Mouse (Mus musculus) left cerebral cortex, postnatal 14 days (tissue): ENCODE results near the gene Dapk2. TPM values are rescaled to one million over a fixed set of nuclear protein-coding genes. Genes with fewer than 3 reads are reported as not detected.
A peak's percentile ranks its signal among the peaks of the same experiment; 100 is the strongest.

ENCODE experiments used
- DNase-seq, 2 experiments: peaks; one replicate each; pipeline ENCODE4 v3.0.0; 2021 to 2022; ENCODE audit warnings: low spot score in 2 of 2, mixed read lengths in 1 of 2
- intact Hi-C: fragments of 180-260 bp; cut with DNase I; formaldehyde crosslinking; loops from one replicate; pipeline ENCODE4 v1.15.1; 2025
- long read RNA-seq, 2 experiments: library from polyadenylated mRNA; stranded (forward); transcript quantifications; one replicate each; pipeline ENCODE4 v2.0.0; 2021
- total RNA-seq, 2 experiments: library from RNA; stranded (reverse); gene quantifications; 2 replicates each; pipeline ENCODE4 v1.2.3; 2021

The Dapk2 gene
- 1 to 10 TPM; 2.4 to 5.8 TPM for total RNA-seq
- long read RNA-seq, experiment 1, partial matches to known transcripts = 0 of 5 reads
- long read RNA-seq, experiment 1, other reads (novel, unspliced or antisense) = 2 of 5 reads
- long read RNA-seq, experiment 2, partial matches to known transcripts = 1 of 7 reads
- long read RNA-seq, experiment 2, other reads (novel, unspliced or antisense) = 2 of 7 reads

DNA sequence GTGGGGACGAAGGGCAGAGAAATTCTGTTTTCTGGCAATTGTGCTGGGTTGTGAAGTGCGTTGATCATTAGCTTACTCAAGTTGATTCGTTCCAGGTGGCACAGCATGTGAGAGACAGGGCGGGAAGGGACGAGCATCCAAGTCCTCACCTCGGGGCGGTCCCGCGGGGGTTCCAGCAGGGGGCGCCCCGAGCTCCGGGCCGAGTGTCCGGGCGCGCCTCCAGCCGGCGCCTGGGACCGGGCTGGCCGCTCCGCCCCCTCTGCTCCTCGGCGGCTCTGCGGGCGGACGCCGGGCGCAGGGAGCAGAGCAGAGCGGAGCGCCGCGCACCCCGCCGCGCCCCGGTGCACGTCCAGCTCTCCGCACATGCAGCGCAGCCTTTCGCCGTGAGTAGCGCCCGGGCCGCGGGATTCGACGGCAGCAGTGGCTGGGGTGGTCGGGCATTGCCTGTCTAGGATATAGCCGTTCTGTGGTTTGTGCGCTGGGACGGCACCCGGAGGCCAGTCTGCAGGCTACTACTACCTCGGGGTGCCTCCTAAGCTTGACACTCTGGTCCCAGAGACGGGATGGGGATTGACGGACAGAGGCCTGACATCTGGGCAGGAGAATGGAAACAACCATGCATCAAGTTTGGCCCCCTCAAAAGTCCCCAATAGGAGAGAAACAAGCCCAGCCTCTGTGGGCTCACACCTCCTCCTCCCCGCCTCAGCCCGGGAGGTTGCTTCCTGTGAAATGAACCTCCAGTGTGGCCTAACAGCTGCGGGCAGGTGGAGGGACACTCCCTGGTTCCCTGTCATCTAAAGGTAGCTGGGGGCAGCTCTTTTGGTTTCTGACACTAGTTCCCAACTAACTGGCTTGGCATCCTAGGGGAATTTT is at the start of gene Dapk2:
Dapk2 (plus strand) TSS at position 266 of the 873 bp plus-strand sequence.
- intact Hi-C loops = loop anchor here (10.0 kb wide), 1 partner anchor 127 kb away; no protein-coding TSS in a partner anchor
- peak; percentile 42 to 51 for DNase-seq

DNA sequence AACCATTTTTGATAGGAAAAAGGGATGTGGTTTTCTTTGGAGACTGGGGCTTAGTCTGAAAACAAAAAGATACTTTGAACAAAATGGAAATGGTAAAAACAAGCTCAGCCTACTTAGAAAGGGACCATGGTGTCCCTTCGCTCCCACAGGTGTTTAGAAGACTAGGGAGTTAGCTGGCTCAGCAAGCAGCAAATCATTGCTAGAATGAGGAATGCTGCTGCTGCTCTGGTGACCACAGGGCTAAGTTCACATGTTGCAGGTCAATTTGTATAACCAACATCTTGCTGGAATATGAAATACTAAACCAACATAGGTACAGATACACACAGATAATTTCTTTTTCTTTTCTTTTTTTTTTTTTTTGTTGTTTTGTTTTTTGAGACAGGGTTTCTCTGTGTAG is 48.4 kb upstream of the Dapk2 start:
- DNase-seq = no peak
- intact Hi-C loops = loop anchor here (10.0 kb wide), 1 partner anchor 435 kb away; no protein-coding TSS in a partner anchor

DNA sequence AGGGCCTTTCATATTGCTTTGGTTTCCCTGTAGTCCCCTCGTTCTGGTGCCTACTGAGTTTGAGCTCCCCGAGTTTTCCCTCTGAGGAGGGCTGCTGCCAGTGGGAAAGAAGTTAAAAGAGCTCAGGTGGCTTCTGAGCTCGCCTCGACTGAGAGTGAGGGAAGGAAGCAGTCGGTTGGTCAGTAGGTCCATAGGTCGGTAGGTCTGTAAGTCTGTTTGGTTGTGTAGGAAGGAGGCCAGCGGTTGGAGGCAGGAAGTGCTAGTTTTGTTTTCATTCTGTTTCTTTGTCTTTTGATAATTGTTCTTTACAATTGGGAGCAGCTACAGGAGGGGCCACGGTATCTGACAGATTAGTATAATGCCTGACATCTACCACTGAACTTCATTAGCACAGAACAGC is 47.9 kb upstream of the Dapk2 start:
- intact Hi-C loops = no loop called here
- DNase-seq = no peak

DNA sequence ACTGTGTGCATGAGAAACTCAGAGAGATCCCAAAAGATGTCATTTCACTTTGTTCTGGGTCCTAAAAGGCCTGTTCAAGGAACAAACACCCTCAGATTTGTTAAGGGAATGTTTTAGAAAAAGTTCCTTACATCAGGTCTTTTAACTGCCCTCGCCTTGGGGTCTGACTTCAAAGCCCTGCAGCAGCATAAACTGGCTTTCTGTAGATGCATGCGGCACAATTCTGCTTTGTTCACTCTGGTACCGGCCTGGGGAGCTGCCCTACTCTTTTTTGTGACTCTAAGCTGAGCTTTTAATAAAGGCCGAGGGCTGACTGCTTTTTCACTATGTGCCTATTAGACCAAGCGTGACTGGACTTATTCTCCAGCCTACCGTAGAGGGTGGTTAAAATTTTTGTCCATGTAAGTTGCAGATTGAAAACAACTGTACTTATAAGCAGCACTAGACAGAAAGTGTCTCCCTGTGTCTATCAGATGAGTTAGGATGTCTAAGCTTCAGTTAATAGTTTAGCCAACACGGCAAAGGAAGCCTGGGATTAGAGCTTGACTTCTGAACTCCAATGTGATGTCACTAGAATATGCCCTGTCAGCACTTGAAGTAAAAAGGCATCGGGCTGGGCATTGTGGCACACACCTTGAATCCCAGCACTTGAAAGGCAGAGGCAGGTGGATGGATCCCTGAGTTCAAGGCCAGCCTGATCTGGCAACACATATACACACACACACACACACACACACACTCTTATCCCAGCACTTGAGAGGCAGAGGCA is 47.2 kb upstream of the Dapk2 start:
- intact Hi-C loops = no loop called here
- no peak for DNase-seq

DNA sequence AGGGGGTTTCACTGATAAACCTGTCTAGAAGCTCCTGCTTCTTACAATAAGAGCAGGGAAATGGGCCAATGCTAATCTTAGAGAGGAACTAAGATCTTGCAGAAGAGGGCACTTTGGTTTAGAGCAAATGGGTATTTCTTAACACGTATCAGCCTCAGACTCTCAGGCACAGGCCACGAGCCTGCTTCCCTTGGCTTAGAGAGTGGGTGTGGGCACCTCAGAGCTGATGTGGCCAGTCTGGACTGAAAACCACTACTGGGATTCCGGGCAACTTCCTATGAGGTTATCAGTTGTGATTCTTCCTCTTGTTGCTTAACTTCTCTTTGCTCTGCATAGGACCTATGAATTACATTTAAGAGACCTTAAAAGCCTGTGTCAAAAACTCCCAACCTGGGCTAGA is 43.7 kb upstream of the Dapk2 start:
- intact Hi-C loops = no loop called here
- no peak for DNase-seq

DNA sequence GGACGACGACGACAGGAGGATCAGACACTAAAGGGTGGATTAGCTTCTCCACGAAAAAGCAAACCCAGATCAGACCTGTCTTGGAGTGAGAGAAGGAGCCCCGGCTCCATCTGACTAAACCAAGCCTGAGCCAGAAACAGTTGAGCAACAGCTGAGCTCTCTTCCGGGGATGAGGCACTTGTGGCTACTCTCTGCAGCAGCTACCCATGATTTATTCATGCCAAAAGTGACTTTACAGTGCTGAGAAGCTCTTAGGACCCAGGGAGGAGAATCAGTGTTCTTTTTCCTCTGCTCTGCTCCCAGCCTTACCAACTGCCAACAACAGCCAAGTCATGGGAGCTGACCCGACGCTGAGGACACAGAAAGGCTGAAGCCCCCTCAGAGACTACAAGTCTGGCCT is 41.1 kb upstream of the Dapk2 start:
- intact Hi-C loops = no loop called here

DNA sequence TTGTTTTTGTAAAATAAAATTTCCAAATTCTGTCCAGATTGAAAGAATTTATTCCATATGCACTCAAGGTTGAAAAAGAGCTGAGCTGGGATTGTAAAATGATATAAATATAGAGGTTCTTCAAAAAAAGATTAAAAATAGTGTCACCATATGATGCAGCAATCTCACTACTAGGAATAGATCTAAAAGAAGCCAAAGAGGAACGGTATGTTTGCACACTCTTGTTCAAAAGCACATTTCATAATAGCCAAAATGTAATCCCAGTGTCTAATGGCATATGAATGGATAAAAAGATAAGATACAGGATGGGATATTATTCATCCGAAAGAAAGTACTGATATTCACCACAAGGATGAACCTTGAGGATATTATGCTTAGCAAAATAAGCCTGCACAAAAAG is 38.5 kb upstream of the Dapk2 start:
- no peak for DNase-seq
- intact Hi-C loops = no loop called here

More for the DNA sequence above, 41.1 kb upstream of the Dapk2 start:
- DNase-seq = peak; percentile 18 to 45

DNA sequence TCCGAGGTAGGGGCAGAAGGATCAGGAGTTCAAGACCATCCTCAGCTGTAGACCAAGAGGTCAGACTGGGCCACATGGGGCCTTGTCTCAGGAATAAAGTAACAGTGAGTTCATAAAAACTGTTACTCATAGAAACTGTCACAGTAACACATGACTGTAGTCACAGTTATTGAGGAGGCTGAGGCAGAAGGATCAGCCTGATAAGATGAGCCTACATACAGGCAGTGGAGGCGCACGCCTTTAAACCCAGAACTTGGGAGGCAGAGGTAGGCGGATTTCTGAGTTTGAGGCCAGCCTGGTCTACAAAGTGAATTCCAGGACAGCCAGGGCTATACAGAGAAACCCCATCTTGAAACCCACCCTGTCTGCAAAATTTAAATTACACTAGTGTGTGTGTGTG is 37.9 kb upstream of the Dapk2 start:
- intact Hi-C loops = loop anchor here (10.0 kb wide), 1 partner anchor 55 kb away; the partner anchor contains the start of genes Ppib and Snx22
- no peak for DNase-seq

DNA sequence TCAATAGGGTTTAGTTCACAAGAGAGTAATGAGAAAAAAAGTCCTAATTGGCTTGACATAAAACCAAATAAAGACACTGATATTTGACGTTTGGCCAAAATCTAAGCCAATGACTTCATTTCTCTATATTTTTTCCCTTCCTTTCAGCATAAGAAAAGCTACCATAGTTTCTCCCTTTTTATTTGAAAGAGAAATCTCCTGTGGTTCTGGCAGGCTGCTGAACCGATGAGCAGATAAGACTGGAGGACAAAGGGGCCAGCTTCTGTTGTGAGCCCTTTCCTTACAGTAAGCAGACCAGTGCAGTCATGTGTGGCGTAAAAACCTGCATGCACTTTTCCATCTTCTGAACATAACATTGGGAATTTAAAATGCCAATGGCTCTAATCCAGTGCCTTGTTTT is 37.1 kb upstream of the Dapk2 start:
- intact Hi-C loops = loop anchor here (10.0 kb wide), 1 partner anchor 56 kb away; the partner anchor contains the start of genes Ppib and Snx22
- no peak for DNase-seq

DNA sequence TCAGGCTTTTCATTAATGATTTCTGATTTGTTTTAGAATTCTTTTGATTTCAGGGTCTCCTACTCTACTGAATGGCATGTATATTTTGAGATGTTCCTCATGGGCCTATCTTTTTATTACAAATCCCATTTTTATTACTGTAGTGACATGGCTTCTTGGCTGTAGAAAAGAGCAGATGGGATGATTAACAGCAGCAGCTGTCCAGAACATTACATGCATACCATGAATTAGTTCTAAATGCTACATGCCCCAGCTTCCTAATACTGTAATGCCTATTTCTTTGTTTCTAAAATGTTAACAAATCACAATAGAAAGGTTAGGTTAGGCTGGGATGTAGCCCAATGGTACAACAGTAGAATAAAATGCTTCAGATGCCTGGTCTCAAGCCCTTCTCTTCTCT is 36.6 kb upstream of the Dapk2 start:
- intact Hi-C loops = loop anchor here (10.0 kb wide), 1 partner anchor 57 kb away; the partner anchor contains the start of genes Ppib and Snx22
- no peak for DNase-seq

DNA sequence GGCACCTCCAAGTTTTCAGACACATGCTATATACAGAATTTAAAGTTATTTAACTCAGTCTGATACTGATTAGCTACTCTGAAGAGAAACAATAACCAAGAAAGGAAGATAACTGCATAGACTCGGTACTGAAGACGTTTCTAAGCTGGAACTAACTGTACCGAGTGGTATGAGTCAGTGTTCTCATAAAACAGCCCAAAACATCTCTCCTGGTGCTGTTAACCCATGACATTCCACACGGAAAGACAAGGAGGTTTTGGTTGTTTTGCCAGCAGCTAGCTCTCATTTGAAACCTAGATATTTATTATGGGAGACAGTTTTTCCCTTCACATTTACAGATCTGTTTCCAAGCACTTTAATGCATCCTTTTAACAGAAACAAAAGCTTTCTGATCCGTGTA is 34.4 kb upstream of the Dapk2 start:
- intact Hi-C loops = loop anchor here (10.0 kb wide), 1 partner anchor 59 kb away; the partner anchor contains the start of genes Ppib and Snx22
- no peak for DNase-seq

DNA sequence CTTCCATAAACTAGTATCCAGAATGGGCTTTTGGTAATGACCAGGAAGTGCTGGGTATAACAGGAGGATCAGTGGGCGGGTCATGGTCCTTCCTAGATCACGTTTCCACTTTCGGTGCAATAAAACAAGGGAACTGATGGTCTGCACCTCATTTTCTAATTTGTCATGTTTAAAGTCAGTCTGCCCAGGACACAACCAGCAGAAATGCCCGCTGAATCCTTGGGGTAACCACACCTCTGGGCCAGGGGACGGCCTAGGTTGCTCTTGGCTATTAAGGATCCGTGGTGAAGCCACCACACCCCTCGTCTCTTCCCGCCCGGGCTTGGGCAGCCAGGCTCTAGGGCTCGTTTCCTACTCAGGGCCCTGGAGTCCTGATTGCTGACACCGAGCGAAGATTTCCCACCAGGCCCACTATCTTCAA is 33.9 kb upstream of the Dapk2 start:
- DNase-seq = peak in 1 of 2 experiments; percentile 9
- intact Hi-C loops = loop anchor here (10.0 kb wide), 1 partner anchor 59 kb away; the partner anchor contains the start of genes Ppib and Snx22

DNA sequence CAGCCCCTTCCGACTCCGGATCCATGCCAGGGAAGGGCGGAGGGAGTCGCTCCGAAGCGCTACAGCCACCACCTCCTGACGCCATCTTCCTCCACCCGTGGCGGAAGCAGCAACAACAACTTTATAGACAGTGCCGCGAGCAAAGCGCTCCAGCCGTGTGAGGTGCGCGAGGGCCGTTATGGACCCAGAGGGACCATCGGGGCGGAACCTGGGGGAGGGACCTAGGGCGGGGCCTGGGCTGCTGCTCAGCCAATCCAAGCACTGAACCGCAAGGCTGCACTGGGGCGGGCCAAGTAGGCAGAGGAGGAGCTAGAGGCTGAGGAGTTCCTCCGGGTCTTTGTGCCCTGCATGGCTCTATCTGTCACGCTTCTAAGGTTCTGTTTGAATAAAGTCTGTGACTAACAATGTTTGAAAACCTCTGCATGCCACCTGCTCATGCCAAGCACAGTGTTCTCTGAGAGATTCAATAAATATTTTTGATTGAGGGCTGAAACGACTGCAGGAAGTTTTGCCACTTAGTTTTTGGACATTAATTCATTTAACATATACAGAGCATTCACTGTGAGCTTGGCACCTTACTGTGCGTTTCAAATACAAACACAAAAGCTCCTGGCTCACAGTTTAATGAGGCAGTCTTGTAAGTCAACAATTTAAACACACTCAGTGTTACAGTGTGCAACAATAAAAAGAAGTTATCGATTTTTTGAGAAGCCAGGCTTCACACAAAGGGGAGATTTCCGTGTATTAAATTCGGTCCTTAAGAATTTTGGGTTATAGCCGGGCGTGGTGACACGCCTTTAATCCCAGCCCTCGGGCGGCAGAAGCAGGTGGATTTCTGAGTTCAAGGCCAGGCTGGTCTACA is 33.1 kb upstream of the Dapk2 start:
- DNase-seq = peak; percentile 96 to 98
- intact Hi-C loops = loop anchor here (10.0 kb wide), 1 partner anchor 60 kb away; the partner anchor contains the start of genes Ppib and Snx22

DNA sequence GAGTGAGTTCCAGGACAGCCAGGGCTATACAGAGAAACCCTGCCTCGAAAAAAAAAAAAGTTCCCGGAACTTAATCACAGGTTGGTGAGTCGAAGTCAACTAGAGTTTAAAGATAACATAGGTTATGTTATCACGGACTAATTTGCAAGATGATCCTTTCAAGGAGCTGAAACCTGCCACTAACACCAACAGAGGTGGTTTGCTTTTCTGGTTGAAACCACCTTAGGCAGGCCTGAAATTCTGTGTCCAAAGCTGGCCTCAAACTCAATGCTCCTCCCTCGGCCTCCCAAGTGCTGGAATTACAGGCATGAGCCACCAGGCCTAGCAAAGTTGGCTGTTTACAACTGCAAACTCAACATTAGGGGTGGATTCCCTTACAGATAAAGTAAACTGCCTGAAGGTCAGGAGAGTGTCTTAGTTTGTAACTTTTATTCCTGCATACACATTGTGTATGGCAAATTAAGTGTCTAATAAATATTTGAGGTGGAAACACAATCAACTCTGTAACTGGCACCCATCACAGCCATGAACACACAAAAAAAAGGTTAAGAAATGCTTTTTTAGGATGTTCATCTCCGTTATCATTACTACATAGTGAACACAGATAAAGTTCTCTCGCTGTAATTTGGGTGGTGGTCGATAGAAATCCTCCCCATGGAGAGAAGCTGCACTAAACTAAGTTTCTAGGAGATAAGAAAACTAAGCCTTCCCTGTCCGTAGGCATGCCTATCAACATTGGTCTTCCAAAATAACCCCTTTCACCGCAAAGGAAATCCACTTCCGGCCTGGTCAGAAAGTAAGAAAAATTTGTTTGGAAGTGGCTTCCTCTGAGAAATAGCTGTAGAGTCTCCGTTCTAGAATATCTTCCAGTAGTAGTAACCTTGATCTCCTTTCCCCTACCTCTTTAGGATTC is 32.2 kb upstream of the Dapk2 start:
- intact Hi-C loops = loop anchor here (10.0 kb wide), 1 partner anchor 61 kb away; the partner anchor contains the start of genes Ppib and Snx22

DNA sequence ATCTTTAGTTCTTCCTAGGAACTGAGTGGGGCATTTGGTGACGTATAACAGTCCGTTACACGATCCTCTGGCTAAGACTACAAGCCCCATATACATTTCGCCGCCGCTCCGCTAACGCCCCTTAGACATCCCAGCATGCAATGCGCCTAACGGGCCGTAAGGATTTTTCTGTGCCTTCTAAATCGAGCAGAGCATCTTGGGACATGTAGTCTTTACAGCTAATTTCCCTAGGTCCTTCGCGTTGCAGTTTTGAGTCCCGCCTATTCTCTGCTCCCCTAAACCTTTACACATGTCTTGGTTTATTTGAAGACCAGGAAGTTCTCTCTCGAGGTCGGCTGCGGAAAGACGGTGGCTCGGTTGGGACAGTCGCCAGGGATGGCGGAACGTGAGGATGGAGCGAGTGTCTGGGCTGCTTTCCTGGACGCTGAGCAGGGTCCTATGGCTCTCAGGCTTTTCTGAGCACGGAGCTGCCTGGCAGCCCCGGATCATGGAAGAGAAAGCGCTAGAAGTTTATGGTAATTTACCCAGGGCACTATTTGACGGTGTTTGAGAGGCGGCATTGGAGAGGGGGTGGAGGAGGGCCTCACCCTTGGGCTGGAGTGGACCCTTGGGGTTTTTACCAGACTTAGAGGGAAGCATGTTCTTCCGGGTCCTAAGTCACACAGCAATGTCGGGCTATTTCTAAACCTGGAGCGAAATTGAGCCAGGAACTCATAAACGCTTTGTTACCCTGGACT is 31.4 kb upstream of the Dapk2 start, which contains the start of the genes Snx1 and Ciao2a:
Snx1 (minus strand) TSS at position 132 of the 737 bp plus-strand sequence.
Ciao2a (plus strand) TSS at position 156 of the 737 bp plus-strand sequence.
- intact Hi-C loops = loop anchor here (10.0 kb wide), 1 partner anchor 62 kb away; the partner anchor contains the start of genes Ppib and Snx22
- peak; percentile 95 to 96 for DNase-seq

More for the DNA sequence above, 32.2 kb upstream of the Dapk2 start:
- no peak for DNase-seq

DNA sequence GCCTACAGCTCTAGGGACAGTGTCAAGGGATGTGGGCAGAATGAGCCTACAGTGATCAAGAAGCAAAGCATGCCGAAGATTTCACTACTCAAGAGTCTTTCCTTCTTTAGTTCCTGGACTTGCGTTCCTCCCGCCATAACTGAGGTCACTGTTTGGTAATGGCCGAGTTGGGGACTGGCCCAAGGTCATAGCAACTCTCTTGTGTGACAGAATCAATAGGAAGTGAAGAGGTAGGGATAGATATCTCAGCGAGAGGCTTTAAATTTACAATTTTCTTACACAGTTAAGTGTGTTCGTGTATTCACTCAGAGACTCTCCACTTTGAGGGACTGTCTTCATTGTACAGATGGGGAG is 30.9 kb upstream of the Dapk2 start:
- DNase-seq = no peak
- intact Hi-C loops = loop anchor here (10.0 kb wide), 1 partner anchor 62 kb away; the partner anchor contains the start of genes Ppib and Snx22
